Mouse (Mus musculus): ENCODE results near the gene Gsap. TPM values are rescaled to one million over a fixed set of nuclear protein-coding genes. Genes with fewer than 3 reads are reported as not detected.
"Not testable (repeated sequence)": the region's sequence is repeated elsewhere in the genome, so short reads cannot be mapped to it uniquely, and the experiment has no call there.

Gsap gene
- polyA plus RNA-seq, 1 experiment from 2014 or later = 16.3 TPM

DNA sequence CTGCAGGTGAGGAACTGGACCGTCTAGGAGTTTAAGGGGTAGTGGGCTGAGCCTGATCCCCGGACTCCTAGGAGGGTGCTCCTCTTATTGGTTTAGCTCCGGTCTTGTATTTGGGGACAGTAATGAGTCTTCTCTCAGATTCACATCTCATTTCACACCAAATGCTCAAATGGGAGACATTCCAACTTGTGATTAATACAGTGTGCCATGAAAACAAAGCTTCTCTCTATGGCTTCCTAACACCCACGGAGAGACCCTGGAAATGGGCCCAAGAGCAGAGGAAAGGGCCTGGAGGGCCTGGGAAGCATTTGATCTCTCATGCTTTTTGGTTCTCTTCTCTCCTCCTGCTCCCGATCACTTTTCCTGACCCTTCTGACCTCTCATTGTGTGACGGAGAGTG is 14.7 kb upstream of the Gsap start:
- peaks cover 9% of the 10 kb centered on the region; the same call in 1 of the 2 replicates for H3K4me1 ChIP-seq (ENCODE audit: control insufficient read depth, insufficient read depth, low read length)
- H3K36me3 ChIP-seq (ENCODE audit: control insufficient read depth, insufficient read depth, low read length) = no peaks in the 10 kb centered on the region
- H3K9me3 ChIP-seq (ENCODE audit: control insufficient read depth, low read length) = no peaks in the 10 kb centered on the region
- H3K27ac ChIP-seq (ENCODE audit: low read depth, low read length) = peak overlapping the region; percentile 73
- H3K4me2 ChIP-seq (ENCODE audit: low read depth, low read length) = no peak overlapping the region
- no peaks in the 10 kb centered on the region for H3K27me3 ChIP-seq (ENCODE audit: control insufficient read depth, insufficient read depth, low read length)
- 50% methylated on average over 6 of the region's 6 CpGs for WGBS
- ATAC-seq (ENCODE audit: low read depth) = peak; percentile 30
- H3K9ac ChIP-seq (replicated peaks; ENCODE audit: low read depth, low read length) = no peak overlapping the region
- H3K4me3 ChIP-seq (ENCODE audit: low read depth, low read length) = no peak overlapping the region

DNA sequence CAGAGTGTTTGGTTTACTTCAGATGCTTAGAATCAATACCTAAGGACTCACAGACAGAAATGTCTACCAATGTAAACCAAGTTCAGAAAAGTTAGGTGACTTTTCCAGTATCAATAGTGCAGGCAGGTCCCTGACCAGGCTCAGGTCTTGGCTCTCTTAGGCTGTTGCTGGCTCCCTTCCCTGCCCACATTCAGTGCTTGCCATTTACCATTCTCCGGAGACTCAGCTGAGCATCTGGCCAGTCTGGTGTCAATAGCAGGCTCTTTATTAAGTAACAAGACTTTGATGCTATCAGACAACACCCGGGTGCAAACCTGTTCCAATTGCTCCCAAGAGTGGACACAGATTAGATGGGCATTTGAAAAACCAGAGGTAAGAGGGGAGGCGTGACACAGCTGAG is 13.7 kb upstream of the Gsap start:
- H3K27ac ChIP-seq (ENCODE audit: low read depth, low read length) = no peak overlapping the region
- 54% methylated on average over 3 of the region's 3 CpGs for WGBS

DNA sequence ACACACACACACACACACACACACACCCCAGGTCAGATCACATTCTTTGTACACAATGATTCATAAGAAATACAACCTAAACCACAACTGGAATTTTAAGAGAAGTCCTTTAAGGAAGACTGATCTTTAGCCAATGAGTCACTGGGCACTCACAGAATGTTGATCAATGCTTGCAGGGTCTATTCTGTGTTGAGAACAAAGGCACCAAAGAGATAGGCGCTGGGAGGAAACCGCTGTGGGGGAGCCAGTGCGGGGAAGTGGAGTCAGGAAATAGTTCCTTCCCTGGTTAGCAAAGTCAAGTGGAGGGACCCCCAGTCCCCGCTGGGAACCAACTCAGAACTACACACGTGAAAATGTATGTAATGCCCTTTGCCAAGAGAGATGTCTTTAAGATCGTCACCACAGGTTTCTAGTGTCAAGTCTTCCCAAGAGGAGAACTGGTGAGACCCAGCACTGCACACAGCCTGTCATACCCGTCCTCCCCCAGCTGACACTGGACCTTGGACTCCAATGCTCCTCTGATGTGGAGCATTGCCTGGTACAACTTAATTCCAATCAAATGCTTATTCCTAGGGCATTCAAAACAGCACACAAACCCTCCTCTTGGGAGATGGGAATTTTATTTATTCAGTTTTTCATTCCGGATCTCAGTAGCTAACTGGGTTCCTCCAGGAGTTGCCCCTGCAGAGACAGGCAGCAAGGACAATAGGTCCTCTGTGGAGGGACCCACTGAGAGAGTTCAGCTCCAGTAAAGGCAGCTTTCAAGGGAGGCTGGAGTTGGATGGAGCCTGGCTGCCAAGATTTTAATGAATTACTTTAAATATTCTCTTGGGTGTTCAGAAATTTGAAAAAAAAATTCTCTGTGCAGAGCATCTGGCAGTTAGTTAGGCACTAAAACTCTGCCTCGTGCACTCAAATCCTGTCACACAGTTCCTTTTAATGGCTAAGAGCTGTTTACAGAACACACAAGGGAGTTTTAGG is 10.6 kb upstream of the Gsap start:
- Histone ChIP-seq H3K4me1 (ENCODE audit: control insufficient read depth, insufficient read depth, low read length) (peaks cover 9% of the 10 kb centered on the region; the same call in 1 of the 2 replicates), H3K9ac (replicated peaks; ENCODE audit: low read depth, low read length) (no peak overlapping the region), H3K9me3 (ENCODE audit: control insufficient read depth, low read length) (no peaks in the 10 kb centered on the region; the same call in 1 of the 2 replicates), H3K4me2 (ENCODE audit: low read depth, low read length) (no peak overlapping the region), H3K27me3 (ENCODE audit: control insufficient read depth, insufficient read depth, low read length) (no peaks in the 10 kb centered on the region), H3K27ac (ENCODE audit: low read depth, low read length) (no peak overlapping the region), H3K36me3 (ENCODE audit: control insufficient read depth, insufficient read depth, low read length) (no peaks in the 10 kb centered on the region), H3K4me3 (ENCODE audit: low read depth, low read length) (no peak overlapping the region)
- ATAC-seq (ENCODE audit: low read depth) = no peak; the same call in 1 of the 2 replicates
- 31% methylated on average over 9 of the region's 9 CpGs for WGBS

More for the DNA sequence above, 13.7 kb upstream of the Gsap start:
- Histone ChIP-seq H3K36me3 (ENCODE audit: control insufficient read depth, insufficient read depth, low read length) (no peaks in the 10 kb centered on the region), H3K4me2 (ENCODE audit: low read depth, low read length) (no peak overlapping the region), H3K27me3 (ENCODE audit: control insufficient read depth, insufficient read depth, low read length) (no peaks in the 10 kb centered on the region), H3K9ac (replicated peaks; ENCODE audit: low read depth, low read length) (no peak overlapping the region), H3K4me1 (ENCODE audit: control insufficient read depth, insufficient read depth, low read length) (peaks cover 9% of the 10 kb centered on the region; the same call in 1 of the 2 replicates), H3K9me3 (ENCODE audit: control insufficient read depth, low read length) (no peaks in the 10 kb centered on the region), H3K4me3 (ENCODE audit: low read depth, low read length) (no peak overlapping the region)
- no peak for ATAC-seq (ENCODE audit: low read depth)

DNA sequence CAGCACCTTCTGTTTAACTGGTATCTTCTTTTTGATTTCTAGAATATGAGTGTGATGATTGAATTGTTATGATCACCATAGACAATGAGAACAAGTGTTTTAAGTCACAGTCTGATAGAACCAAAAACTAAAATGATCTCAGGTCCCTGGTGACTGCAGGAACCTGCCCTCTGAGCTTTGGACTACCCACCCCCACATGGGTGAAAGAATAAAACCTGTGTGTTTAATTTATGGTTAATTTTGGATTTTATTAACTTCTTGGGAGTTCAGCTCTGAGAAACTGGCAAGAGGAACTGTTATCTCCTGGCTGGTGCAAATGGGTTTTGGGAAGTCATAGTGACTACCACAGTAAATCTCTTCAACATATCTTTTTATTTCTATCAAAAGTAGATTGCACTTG is 6.6 kb upstream of the Gsap start:
- Histone ChIP-seq H3K4me2 (ENCODE audit: low read depth, low read length) (no peak overlapping the region), H3K4me1 (ENCODE audit: control insufficient read depth, insufficient read depth, low read length) (no peaks in the 10 kb centered on the region), H3K27me3 (ENCODE audit: control insufficient read depth, insufficient read depth, low read length) (no peaks in the 10 kb centered on the region), H3K9ac (replicated peaks; ENCODE audit: low read depth, low read length) (no peak overlapping the region), H3K27ac (ENCODE audit: low read depth, low read length) (no peak overlapping the region), H3K9me3 (ENCODE audit: control insufficient read depth, low read length) (no peaks in the 10 kb centered on the region; the same call in 1 of the 2 replicates), H3K36me3 (ENCODE audit: control insufficient read depth, insufficient read depth, low read length) (no peaks in the 10 kb centered on the region), H3K4me3 (ENCODE audit: low read depth, low read length) (no peak overlapping the region)
- no peak for ATAC-seq (ENCODE audit: low read depth)

DNA sequence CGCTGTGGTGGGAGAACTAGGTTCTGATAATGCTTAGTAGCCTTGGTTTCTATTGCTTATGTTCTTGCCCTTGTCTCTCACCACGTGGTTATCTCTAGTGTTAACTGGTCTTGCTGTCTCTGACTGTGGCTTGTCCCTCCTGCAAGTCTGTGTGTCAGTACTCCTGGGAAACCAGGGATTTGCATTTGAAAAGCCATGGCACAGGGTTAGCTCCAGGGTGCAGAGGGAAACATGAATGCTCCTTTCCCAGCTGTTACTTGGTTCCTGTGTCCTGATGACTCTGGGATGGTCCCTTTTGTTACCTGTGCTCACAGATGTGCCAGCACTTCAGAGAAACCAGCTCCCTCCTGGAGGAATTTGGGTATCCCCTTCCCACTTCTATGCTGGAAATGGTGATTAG is 3.0 kb upstream of the Gsap start:
- H3K27ac ChIP-seq (ENCODE audit: low read depth, low read length); H3K4me2 ChIP-seq (ENCODE audit: low read depth, low read length); H3K36me3 ChIP-seq (ENCODE audit: control insufficient read depth, insufficient read depth, low read length); ATAC-seq (ENCODE audit: low read depth); H3K4me3 ChIP-seq (ENCODE audit: low read depth, low read length); H3K9me3 ChIP-seq (ENCODE audit: control insufficient read depth, low read length); H3K27me3 ChIP-seq (ENCODE audit: control insufficient read depth, insufficient read depth, low read length); H3K9ac ChIP-seq (replicated peaks; ENCODE audit: low read depth, low read length); H3K4me1 ChIP-seq (ENCODE audit: control insufficient read depth, insufficient read depth, low read length): not testable (repeated sequence)
- WGBS = 61% methylated on average over 2 of the region's 2 CpGs

DNA sequence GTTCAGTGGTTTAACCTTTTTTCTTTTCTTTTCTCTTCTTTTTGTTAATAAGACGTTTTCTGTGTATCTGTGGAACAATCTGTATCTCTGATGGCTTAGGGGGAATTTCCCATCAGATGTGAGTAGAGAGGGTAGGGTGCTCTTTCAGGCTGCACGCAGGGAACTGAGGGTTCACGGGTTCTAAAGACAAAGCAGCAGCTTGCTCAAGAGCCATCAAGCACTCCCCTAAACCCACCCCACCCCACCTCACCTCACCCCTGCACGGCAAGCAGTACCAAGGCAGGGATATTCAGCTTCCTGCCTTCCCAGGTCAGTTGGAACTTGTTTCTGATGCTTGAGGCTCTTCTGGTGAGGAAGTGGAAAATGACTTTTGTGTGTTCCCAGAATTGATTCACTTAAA is 766 bp downstream of the Gsap start:
- Histone ChIP-seq H3K36me3 (ENCODE audit: control insufficient read depth, insufficient read depth, low read length) (no peaks in the 10 kb centered on the region), H3K4me1 (ENCODE audit: control insufficient read depth, insufficient read depth, low read length) (no peaks in the 10 kb centered on the region), H3K4me2 (ENCODE audit: low read depth, low read length) (peak overlapping the region; percentile 64), H3K27me3 (ENCODE audit: control insufficient read depth, insufficient read depth, low read length) (no peaks in the 10 kb centered on the region), H3K9me3 (ENCODE audit: control insufficient read depth, low read length) (no peaks in the 10 kb centered on the region), H3K4me3 (ENCODE audit: low read depth, low read length) (peak overlapping the region; percentile 47), H3K9ac (replicated peaks; ENCODE audit: low read depth, low read length) (peak overlapping the region; percentile 70), H3K27ac (ENCODE audit: low read depth, low read length) (no peak overlapping the region)
- 11% methylated on average over 4 of the region's 4 CpGs for WGBS
- no peak; the same call in 1 of the 2 replicates for ATAC-seq (ENCODE audit: low read depth)

DNA sequence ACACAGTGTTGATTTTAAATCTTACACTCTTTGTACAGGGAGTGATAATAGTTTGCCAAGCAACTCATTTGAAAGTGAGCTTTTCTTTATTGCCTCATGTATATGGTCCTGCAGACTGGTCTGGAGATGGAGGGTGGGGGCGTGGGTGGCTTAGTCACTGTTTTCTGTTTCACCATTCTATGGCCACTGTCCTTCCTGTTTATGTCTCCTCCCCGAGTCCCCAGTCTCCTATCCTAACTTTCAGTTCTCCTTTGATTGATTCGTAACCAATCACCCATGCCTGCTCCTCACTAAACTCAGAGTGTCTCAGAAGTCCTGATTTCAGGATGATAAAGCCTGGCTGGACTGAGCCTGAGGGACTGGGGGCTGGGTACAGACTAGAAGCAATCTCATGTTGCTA is 2.4 kb downstream of the Gsap start:
- H3K4me2 ChIP-seq (ENCODE audit: low read depth, low read length) = no peak overlapping the region
- no peak for ATAC-seq (ENCODE audit: low read depth)

DNA sequence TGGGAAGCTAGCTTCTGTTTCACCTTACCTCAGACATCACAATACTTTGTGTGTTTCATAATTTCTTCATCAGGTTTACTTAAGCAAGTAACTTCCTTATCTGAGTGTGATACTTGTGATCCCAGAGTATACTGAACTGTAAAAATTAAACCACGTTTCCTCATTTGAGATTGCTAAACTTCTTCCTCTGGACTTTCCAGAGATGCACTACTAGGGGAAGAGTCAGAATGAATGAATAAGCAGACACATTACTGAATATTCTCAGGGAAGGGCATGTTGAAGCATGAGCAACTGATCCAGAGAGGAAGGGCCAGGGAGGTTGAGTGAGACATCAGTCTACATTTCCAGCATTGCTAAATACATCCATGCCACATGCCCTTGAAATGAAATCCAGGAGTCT is 3.0 kb downstream of the Gsap start:
- Histone ChIP-seq H3K4me3 (ENCODE audit: low read depth, low read length) (no peak overlapping the region), H3K36me3 (ENCODE audit: control insufficient read depth, insufficient read depth, low read length) (no peaks in the 10 kb centered on the region), H3K27me3 (ENCODE audit: control insufficient read depth, insufficient read depth, low read length) (no peaks in the 10 kb centered on the region), H3K27ac (ENCODE audit: low read depth, low read length) (no peak overlapping the region), H3K9me3 (ENCODE audit: control insufficient read depth, low read length) (no peaks in the 10 kb centered on the region; the same call in 1 of the 2 replicates), H3K9ac (replicated peaks; ENCODE audit: low read depth, low read length) (no peak overlapping the region), H3K4me1 (ENCODE audit: control insufficient read depth, insufficient read depth, low read length) (no peaks in the 10 kb centered on the region), H3K4me2 (ENCODE audit: low read depth, low read length) (no peak overlapping the region)
- ATAC-seq (ENCODE audit: low read depth) = no peak
- WGBS = 81% methylated on average over 1 of the region's 1 CpGs

More for the DNA sequence above, 2.4 kb downstream of the Gsap start:
- 40% methylated on average over 3 of the region's 3 CpGs for WGBS
- no peaks in the 10 kb centered on the region for H3K27me3 ChIP-seq (ENCODE audit: control insufficient read depth, insufficient read depth, low read length)
- H3K9ac ChIP-seq (replicated peaks; ENCODE audit: low read depth, low read length) = no peak overlapping the region
- no peaks in the 10 kb centered on the region for H3K4me1 ChIP-seq (ENCODE audit: control insufficient read depth, insufficient read depth, low read length)
- no peaks in the 10 kb centered on the region for H3K36me3 ChIP-seq (ENCODE audit: control insufficient read depth, insufficient read depth, low read length)
- no peak overlapping the region for H3K4me3 ChIP-seq (ENCODE audit: low read depth, low read length)
- no peaks in the 10 kb centered on the region; the same call in 1 of the 2 replicates for H3K9me3 ChIP-seq (ENCODE audit: control insufficient read depth, low read length)
- H3K27ac ChIP-seq (ENCODE audit: low read depth, low read length) = no peak overlapping the region

DNA sequence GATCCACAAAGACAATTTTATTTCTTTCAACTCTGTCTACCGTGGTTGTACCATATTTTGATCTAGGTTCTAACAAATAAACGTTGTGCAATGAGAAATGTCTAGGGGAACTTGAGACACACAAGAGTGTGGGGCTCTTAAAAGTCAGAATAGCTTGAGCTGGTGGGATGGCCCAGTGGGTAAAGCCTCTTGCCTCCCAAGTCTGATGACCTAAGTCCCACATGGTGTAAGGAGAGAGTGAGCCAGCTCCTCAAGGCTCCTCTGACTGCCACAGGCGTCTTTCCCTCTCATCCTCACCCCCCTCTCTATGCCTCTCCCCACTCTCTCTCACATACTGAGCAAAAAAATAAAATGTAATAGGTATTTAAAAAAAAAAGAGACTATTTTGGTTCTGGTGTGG is 3.4 kb downstream of the Gsap start:
- Histone ChIP-seq H3K4me2 (ENCODE audit: low read depth, low read length) (no peak overlapping the region), H3K4me1 (ENCODE audit: control insufficient read depth, insufficient read depth, low read length) (no peaks in the 10 kb centered on the region), H3K9ac (replicated peaks; ENCODE audit: low read depth, low read length) (no peak overlapping the region), H3K4me3 (ENCODE audit: low read depth, low read length) (no peak overlapping the region), H3K36me3 (ENCODE audit: control insufficient read depth, insufficient read depth, low read length) (no peaks in the 10 kb centered on the region), H3K9me3 (ENCODE audit: control insufficient read depth, low read length) (no peaks in the 10 kb centered on the region; the same call in 1 of the 2 replicates), H3K27me3 (ENCODE audit: control insufficient read depth, insufficient read depth, low read length) (no peaks in the 10 kb centered on the region), H3K27ac (ENCODE audit: low read depth, low read length) (no peak overlapping the region)
- WGBS = 79% methylated on average over 3 of the region's 3 CpGs
- no peak for ATAC-seq (ENCODE audit: low read depth)

Measured in neural tube, embryonic 14.5 days (tissue).